Mouse (Mus musculus): ENCODE measurements around the gene Dlx2. TPM values are rescaled to one million over a fixed set of nuclear protein-coding genes. Genes with fewer than 3 reads are reported as not detected.
A peak's percentile ranks its signal among the peaks of the same experiment; 100 is the strongest.

The Dlx2 gene
- total RNA-seq, 2 experiments from 2014 or later: not detected

GRCm38 (mm10) chr2:71540611-71541417 lies 5.7 kb downstream of the Dlx2 start:
- ATAC-seq (replicated peaks; ENCODE audit: poor library complexity): no peak

GRCm38 (mm10) chr2:71534242-71535052 lies 12.1 kb downstream of the Dlx2 start:
- no peak for ATAC-seq (replicated peaks; ENCODE audit: poor library complexity)

- no peak for ATAC-seq (replicated peaks; ENCODE audit: poor library complexity)
Measured at GRCm38 (mm10) chr2:71533094-71533493, 13.5 kb downstream of the Dlx2 start.

GRCm38 (mm10) chr2:71531990-71532970 lies 14.3 kb downstream of the Dlx2 start:
- no peak for ATAC-seq (replicated peaks; ENCODE audit: poor library complexity)

GRCm38 (mm10) chr2:71531124-71531590 lies 15.4 kb downstream of the Dlx2 start:
- ATAC-seq (replicated peaks; ENCODE audit: poor library complexity): no peak

- no peak for ATAC-seq (replicated peaks; ENCODE audit: poor library complexity)
Measured at GRCm38 (mm10) chr2:71530391-71531123, 16.0 kb downstream of the Dlx2 start.

GRCm38 (mm10) chr2:71529511-71530351 lies 16.8 kb downstream of the Dlx2 start:
- peak; percentile 82 for ATAC-seq (replicated peaks; ENCODE audit: poor library complexity)

GRCm38 (mm10) chr2:71528714-71529510 lies 17.6 kb downstream of the Dlx2 start:
- no peak for ATAC-seq (replicated peaks; ENCODE audit: poor library complexity)

GRCm38 (mm10) chr2:71528014-71528713 lies 18.4 kb downstream of the Dlx2 start, which contains the start of gene Dlx1:
TSS of gene Dlx1 (plus strand) at chr2:71528113.
- ATAC-seq (replicated peaks; ENCODE audit: poor library complexity): no peak

- no peak for ATAC-seq (replicated peaks; ENCODE audit: poor library complexity)
Measured at GRCm38 (mm10) chr2:71527323-71528013, 19.1 kb downstream of the Dlx2 start.

GRCm38 (mm10) chr2:71526595-71527322 lies 19.8 kb downstream of the Dlx2 start:
- ATAC-seq (replicated peaks; ENCODE audit: poor library complexity): no peak

- no peak for ATAC-seq (replicated peaks; ENCODE audit: poor library complexity)
Measured at GRCm38 (mm10) chr2:71524763-71525162, 21.8 kb downstream of the Dlx2 start.

GRCm38 (mm10) chr2:71523431-71523830 lies 23.1 kb downstream of the Dlx2 start:
- ATAC-seq (replicated peaks; ENCODE audit: poor library complexity): no peak

- ATAC-seq (replicated peaks; ENCODE audit: poor library complexity): no peak
Measured at GRCm38 (mm10) chr2:71522871-71523270, 23.7 kb downstream of the Dlx2 start.

GRCm38 (mm10) chr2:71517466-71518099 lies 29.0 kb downstream of the Dlx2 start:
- ATAC-seq (replicated peaks; ENCODE audit: poor library complexity): no peak

- no peak for ATAC-seq (replicated peaks; ENCODE audit: poor library complexity)
Measured at GRCm38 (mm10) chr2:71516995-71517394, 29.6 kb downstream of the Dlx2 start.
